Mouse (Mus musculus): ENCODE results near the gene Spag17. TPM values are rescaled to one million over a fixed set of nuclear protein-coding genes. Genes with fewer than 3 reads are reported as not detected.
"Not testable (repeated sequence)": the region's sequence is repeated elsewhere in the genome, so short reads cannot be mapped to it uniquely, and the experiment has no call there.

The Spag17 gene
- polyA plus RNA-seq, 1 experiment from 2014 or later, result 0.66 TPM

- TF ChIP-seq CTCF (IDR thresholded peaks at IDR 0.05; ENCODE audit: low read depth), result peak; percentile 55
- Histone ChIP-seq H3K36me3 (ENCODE audit: insufficient read depth, low read length) (no peaks in the 10 kb centered on the region), H3K27ac (no peak overlapping the region), H3K4me3 (replicated peaks; ENCODE audit: low read depth, low read length) (no peak overlapping the region), H3K4me1 (replicated peaks; ENCODE audit: insufficient read depth, low read length) (no peaks in the 10 kb centered on the region), H3K4me2 (ENCODE audit: low read length) (no peak overlapping the region), H3K27me3 (ENCODE audit: insufficient read depth, low read length) (no peaks in the 10 kb centered on the region), H3K9ac (ENCODE audit: low read depth, low read length) (no peak overlapping the region), H3K9me3 (replicated peaks; ENCODE audit: low read length) (no peaks in the 10 kb centered on the region)
- DNase-seq (ENCODE audit: low spot score), result no peak
- ATAC-seq (replicated peaks; ENCODE audit: low FRiP score, low read depth), result no peak
- 71% methylated on average over 1 of the region's 1 CpGs for WGBS
Measured at GRCm38 (mm10) chr3:99864706-99865105, 20.5 kb upstream of the Spag17 start.

DNA sequence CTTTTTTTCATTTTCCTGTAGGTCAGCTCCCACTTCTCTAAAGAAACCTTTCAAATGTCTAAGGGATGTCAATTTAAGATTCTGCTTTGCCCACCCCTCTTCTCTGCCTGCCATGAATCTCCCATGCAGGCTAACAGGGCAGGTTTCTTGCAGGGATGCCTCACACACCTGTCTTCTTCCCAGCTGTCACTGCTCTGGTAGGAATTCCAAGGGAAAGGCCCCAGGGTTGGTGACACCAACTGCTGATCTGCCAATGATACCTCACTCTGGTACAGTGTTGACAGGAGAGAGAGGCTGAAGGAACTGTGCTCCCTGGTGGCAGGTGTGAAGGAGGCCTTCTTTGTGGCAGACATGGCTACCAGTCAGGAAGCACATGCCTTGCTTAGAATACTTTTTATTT, 10.1 kb upstream of the Spag17 start:
- no peak overlapping the region for H3K4me3 ChIP-seq (replicated peaks; ENCODE audit: low read depth, low read length)
- no peak for ATAC-seq (replicated peaks; ENCODE audit: low FRiP score, low read depth)
- DNase-seq (ENCODE audit: low spot score), result no peak
- H3K9me3 ChIP-seq (replicated peaks; ENCODE audit: low read length), result no peaks in the 10 kb centered on the region
- TF ChIP-seq CTCF (IDR thresholded peaks at IDR 0.05; ENCODE audit: low read depth), result no peak
- H3K9ac ChIP-seq (ENCODE audit: low read depth, low read length), result no peak overlapping the region
- no peaks in the 10 kb centered on the region for H3K4me1 ChIP-seq (replicated peaks; ENCODE audit: insufficient read depth, low read length)
- H3K27me3 ChIP-seq (ENCODE audit: insufficient read depth, low read length), result no peaks in the 10 kb centered on the region
- H3K27ac ChIP-seq, result no peak overlapping the region
- no peaks in the 10 kb centered on the region for H3K36me3 ChIP-seq (ENCODE audit: insufficient read depth, low read length)
- no peak overlapping the region for H3K4me2 ChIP-seq (ENCODE audit: low read length)

GRCm38 (mm10) chr3:99881498-99881897, 3.7 kb upstream of the Spag17 start:
- no peaks in the 10 kb centered on the region for H3K36me3 ChIP-seq (ENCODE audit: insufficient read depth, low read length)
- H3K4me3 ChIP-seq (replicated peaks; ENCODE audit: low read depth, low read length), result no peak overlapping the region
- TF ChIP-seq CTCF (IDR thresholded peaks at IDR 0.05; ENCODE audit: low read depth), result no peak
- no peak overlapping the region for H3K27ac ChIP-seq
- no peaks in the 10 kb centered on the region for H3K9me3 ChIP-seq (replicated peaks; ENCODE audit: low read length)
- ATAC-seq (replicated peaks; ENCODE audit: low FRiP score, low read depth), result no peak
- no peak for DNase-seq (ENCODE audit: low spot score)
- no peaks in the 10 kb centered on the region for H3K27me3 ChIP-seq (ENCODE audit: insufficient read depth, low read length)
- no peak overlapping the region for H3K9ac ChIP-seq (ENCODE audit: low read depth, low read length)
- 41% methylated on average over 3 of the region's 3 CpGs for WGBS
- H3K4me1 ChIP-seq (replicated peaks; ENCODE audit: insufficient read depth, low read length), result no peaks in the 10 kb centered on the region
- no peak overlapping the region for H3K4me2 ChIP-seq (ENCODE audit: low read length)

DNA sequence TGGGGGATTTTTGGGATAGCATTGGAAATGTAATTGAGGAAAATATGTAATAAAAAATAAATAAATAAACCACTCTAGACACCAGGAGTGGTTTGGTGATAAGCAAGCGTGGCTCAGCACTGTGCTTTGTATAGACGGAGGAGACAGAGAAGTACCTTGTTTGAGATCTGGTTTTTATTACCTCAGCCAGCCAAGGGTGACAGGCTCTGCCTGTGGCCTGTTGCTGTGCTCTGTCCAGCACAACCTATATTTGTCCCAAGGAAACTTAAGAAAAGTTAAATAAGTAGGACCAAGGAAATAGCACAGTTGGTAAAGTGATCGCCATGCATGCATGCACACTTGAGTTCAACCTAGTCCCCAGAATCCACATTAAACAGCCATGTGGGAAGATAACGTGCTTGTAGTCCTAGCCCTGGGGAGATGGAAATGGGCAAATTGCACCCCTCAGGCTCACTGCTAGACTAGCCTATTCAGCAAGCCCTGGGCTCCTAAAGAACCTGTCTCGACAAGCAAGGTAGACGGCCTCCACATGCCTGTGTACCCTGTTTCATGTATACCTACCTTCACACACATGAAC, 1.1 kb upstream of the Spag17 start:
- Histone ChIP-seq H3K27ac (no peak overlapping the region), H3K4me1 (replicated peaks; ENCODE audit: insufficient read depth, low read length) (no peaks in the 10 kb centered on the region), H3K9me3 (replicated peaks; ENCODE audit: low read length) (no peaks in the 10 kb centered on the region), H3K27me3 (ENCODE audit: insufficient read depth, low read length) (no peaks in the 10 kb centered on the region), H3K9ac (ENCODE audit: low read depth, low read length) (no peak overlapping the region), H3K36me3 (ENCODE audit: insufficient read depth, low read length) (no peaks in the 10 kb centered on the region), H3K4me2 (ENCODE audit: low read length) (no peak overlapping the region), H3K4me3 (replicated peaks; ENCODE audit: low read depth, low read length) (no peak overlapping the region)
- WGBS, result 57% methylated on average over 6 of the region's 6 CpGs
- TF ChIP-seq CTCF (IDR thresholded peaks at IDR 0.05; ENCODE audit: low read depth), result no peak
- no peak for ATAC-seq (replicated peaks; ENCODE audit: low FRiP score, low read depth)
- DNase-seq (ENCODE audit: low spot score), result no peak

GRCm38 (mm10) chr3:99894741-99895140, 9.5 kb downstream of the Spag17 start:
- H3K9me3 ChIP-seq (replicated peaks; ENCODE audit: low read length); H3K36me3 ChIP-seq (ENCODE audit: insufficient read depth, low read length); H3K4me3 ChIP-seq (replicated peaks; ENCODE audit: low read depth, low read length); ATAC-seq (replicated peaks; ENCODE audit: low FRiP score, low read depth); H3K9ac ChIP-seq (ENCODE audit: low read depth, low read length); H3K4me1 ChIP-seq (replicated peaks; ENCODE audit: insufficient read depth, low read length); H3K27ac ChIP-seq; H3K27me3 ChIP-seq (ENCODE audit: insufficient read depth, low read length); H3K4me2 ChIP-seq (ENCODE audit: low read length); DNase-seq (ENCODE audit: low spot score): not testable (repeated sequence)
- 95% methylated on average over 4 of the region's 4 CpGs for WGBS

DNA sequence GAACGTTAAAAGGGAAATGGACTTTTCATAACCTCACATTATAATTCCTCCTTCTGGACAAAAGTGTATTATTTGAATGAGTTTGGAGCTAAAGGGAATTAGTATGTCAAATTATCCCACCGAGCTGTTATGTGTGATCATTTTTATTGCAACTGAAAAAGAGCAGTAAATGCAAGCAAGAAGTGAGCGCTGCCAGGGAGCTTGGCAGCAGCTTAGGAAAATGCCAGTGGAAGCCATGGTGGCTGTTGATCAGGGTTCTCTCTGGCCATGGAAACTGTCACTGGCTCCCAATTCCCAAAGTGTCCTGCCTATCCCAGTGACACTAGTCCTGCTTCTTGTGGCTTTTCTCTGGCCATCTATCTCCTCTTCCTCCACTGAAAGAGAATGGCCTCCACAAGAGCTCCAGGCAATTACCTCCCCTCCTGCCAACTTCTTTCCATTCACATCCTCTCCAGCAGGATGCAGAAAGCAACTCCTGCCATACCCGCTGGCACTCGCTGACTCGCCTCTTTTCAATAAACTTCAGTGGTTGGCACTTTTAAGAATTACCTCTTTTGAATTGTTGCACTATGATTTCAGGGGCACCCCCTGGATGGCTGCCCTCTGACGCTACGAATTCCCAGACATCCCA, 28.7 kb downstream of the Spag17 start:
- WGBS, result 81% methylated on average over 8 of the region's 8 CpGs
- H3K4me2 ChIP-seq (ENCODE audit: low read length), result no peak overlapping the region
- no peak for ATAC-seq (replicated peaks; ENCODE audit: low FRiP score, low read depth)
- H3K36me3 ChIP-seq (ENCODE audit: insufficient read depth, low read length), result no peaks in the 10 kb centered on the region
- no peak for TF ChIP-seq CTCF (IDR thresholded peaks at IDR 0.05; ENCODE audit: low read depth)
- H3K27ac ChIP-seq, result no peak overlapping the region
- H3K4me1 ChIP-seq (replicated peaks; ENCODE audit: insufficient read depth, low read length), result no peaks in the 10 kb centered on the region
- H3K9ac ChIP-seq (ENCODE audit: low read depth, low read length), result no peak overlapping the region
- H3K4me3 ChIP-seq (replicated peaks; ENCODE audit: low read depth, low read length), result no peak overlapping the region
- no peaks in the 10 kb centered on the region for H3K9me3 ChIP-seq (replicated peaks; ENCODE audit: low read length)
- H3K27me3 ChIP-seq (ENCODE audit: insufficient read depth, low read length), result no peaks in the 10 kb centered on the region
- no peak for DNase-seq (ENCODE audit: low spot score)

- peak; percentile 51 for TF ChIP-seq CTCF (IDR thresholded peaks at IDR 0.05; ENCODE audit: low read depth)
- H3K4me3 ChIP-seq (replicated peaks; ENCODE audit: low read depth, low read length), result no peak overlapping the region
- H3K27me3 ChIP-seq (ENCODE audit: insufficient read depth, low read length), result no peaks in the 10 kb centered on the region
- no peak overlapping the region for H3K4me2 ChIP-seq (ENCODE audit: low read length)
- no peaks in the 10 kb centered on the region for H3K4me1 ChIP-seq (replicated peaks; ENCODE audit: insufficient read depth, low read length)
- H3K9me3 ChIP-seq (replicated peaks; ENCODE audit: low read length), result no peaks in the 10 kb centered on the region
- DNase-seq (ENCODE audit: low spot score) (no peak), ATAC-seq (replicated peaks; ENCODE audit: low FRiP score, low read depth) (no peak)
- no peak overlapping the region for H3K27ac ChIP-seq
- no peak overlapping the region for H3K9ac ChIP-seq (ENCODE audit: low read depth, low read length)
- no peaks in the 10 kb centered on the region for H3K36me3 ChIP-seq (ENCODE audit: insufficient read depth, low read length)
- 79% methylated on average over 3 of the region's 3 CpGs for WGBS
Measured at GRCm38 (mm10) chr3:99922944-99923343, 37.7 kb downstream of the Spag17 start.
